Mouse (Mus musculus): ENCODE measurements around the gene Zfp36.
A peak's percentile ranks its signal among the peaks of the same experiment; 100 is the strongest.

Zfp36 gene

GRCm38 (mm10) chr7:28383606-28384005 is 3.6 kb upstream of the Zfp36 start:
- DNase-seq: no peak

GRCm38 (mm10) chr7:28382981-28383396 is 2.9 kb upstream of the Zfp36 start:
- peak; percentile 74 for DNase-seq

- no peak for DNase-seq
Measured at GRCm38 (mm10) chr7:28382347-28382951, 2.4 kb upstream of the Zfp36 start.

- DNase-seq: peak; percentile 93
Measured at GRCm38 (mm10) chr7:28381938-28382337, 1.9 kb upstream of the Zfp36 start.

- peak; percentile 86 for DNase-seq
Measured at GRCm38 (mm10) chr7:28381017-28381790, 1.2 kb upstream of the Zfp36 start.

- DNase-seq: peak; percentile 98
Measured at GRCm38 (mm10) chr7:28378769-28379651, 1.0 kb downstream of the Zfp36 start.

GRCm38 (mm10) chr7:28378066-28378690 is 1.9 kb downstream of the Zfp36 start:
- peak; percentile 87 for DNase-seq

- DNase-seq: peak; percentile 40
Measured at GRCm38 (mm10) chr7:28377190-28378065, 2.6 kb downstream of the Zfp36 start.

- DNase-seq: peak; percentile 93
Measured at GRCm38 (mm10) chr7:28376011-28376771, 3.9 kb downstream of the Zfp36 start.

GRCm38 (mm10) chr7:28375176-28375921 is 4.7 kb downstream of the Zfp36 start:
- peak; percentile 96 for DNase-seq

- DNase-seq: no peak
Measured at GRCm38 (mm10) chr7:28374647-28375046, 5.4 kb downstream of the Zfp36 start.

- no peak for DNase-seq
Measured at GRCm38 (mm10) chr7:28373891-28374495, 6.1 kb downstream of the Zfp36 start.

- peak; percentile 90 for DNase-seq
Measured at GRCm38 (mm10) chr7:28373131-28373581, 6.9 kb downstream of the Zfp36 start.

- peak; percentile 99 for DNase-seq
Measured at GRCm38 (mm10) chr7:28372251-28373108, 7.6 kb downstream of the Zfp36 start, which contains the start of gene Plekhg2. TSS of gene Plekhg2 (minus strand) at chr7:28372599.

- peak; percentile 85 for DNase-seq
Measured at GRCm38 (mm10) chr7:28371514-28371989, 8.5 kb downstream of the Zfp36 start.

- peak; percentile 47 for DNase-seq
Measured at GRCm38 (mm10) chr7:28370977-28371513, 9.0 kb downstream of the Zfp36 start.

GRCm38 (mm10) chr7:28370051-28370450 is 10.0 kb downstream of the Zfp36 start:
- no peak for DNase-seq

GRCm38 (mm10) chr7:28368276-28368920 is 11.7 kb downstream of the Zfp36 start:
- DNase-seq: no peak
